Mouse (Mus musculus) embryo, embryonic 11.5 days (tissue): ENCODE results near the gene Klhl29.
A peak's percentile ranks its signal among the peaks of the same experiment; 100 is the strongest.

ENCODE experiments used
- DNase-seq: peaks from one replicate; pipeline ENCODE4 v3.0.0-alpha.2; 2012; ENCODE audit warnings: low read depth, low spot score

Klhl29 gene

GRCm38 (mm10) chr12:5222439-5223202, 152.9 kb downstream of the Klhl29 start:
- DNase-seq, result no peak

GRCm38 (mm10) chr12:5219913-5220575, 155.4 kb downstream of the Klhl29 start:
- DNase-seq, result no peak

- no peak for DNase-seq
These were observed 159.4 kb downstream of the Klhl29 start for GRCm38 (mm10) chr12:5215836-5216747.

GRCm38 (mm10) chr12:5214266-5214665, 161.2 kb downstream of the Klhl29 start:
- no peak for DNase-seq

GRCm38 (mm10) chr12:5213339-5214104, 162.0 kb downstream of the Klhl29 start:
- DNase-seq, result no peak

GRCm38 (mm10) chr12:5211884-5212283, 163.6 kb downstream of the Klhl29 start:
- DNase-seq, result no peak

- DNase-seq, result no peak
These were observed 164.7 kb downstream of the Klhl29 start for GRCm38 (mm10) chr12:5210786-5211185.

GRCm38 (mm10) chr12:5207941-5208905, 167.3 kb downstream of the Klhl29 start:
- DNase-seq, result no peak

- DNase-seq, result no peak
These were observed 168.3 kb downstream of the Klhl29 start for GRCm38 (mm10) chr12:5207172-5207571.

- DNase-seq, result no peak
These were observed 171.2 kb downstream of the Klhl29 start for GRCm38 (mm10) chr12:5204071-5204840.

- DNase-seq, result no peak
These were observed 172.1 kb downstream of the Klhl29 start for GRCm38 (mm10) chr12:5203385-5203784.

- no peak for DNase-seq
These were observed 177.2 kb downstream of the Klhl29 start for GRCm38 (mm10) chr12:5198254-5198653.

- DNase-seq, result no peak
These were observed 181.3 kb downstream of the Klhl29 start for GRCm38 (mm10) chr12:5194176-5194575.

GRCm38 (mm10) chr12:5192380-5192718, 183.1 kb downstream of the Klhl29 start:
- no peak for DNase-seq

GRCm38 (mm10) chr12:5191628-5192379, 183.7 kb downstream of the Klhl29 start:
- DNase-seq, result peak; percentile 34

- DNase-seq, result no peak
These were observed 184.3 kb downstream of the Klhl29 start for GRCm38 (mm10) chr12:5191206-5191605.

- DNase-seq, result no peak
These were observed 185.9 kb downstream of the Klhl29 start for GRCm38 (mm10) chr12:5189446-5190150.

GRCm38 (mm10) chr12:5188899-5189298, 186.6 kb downstream of the Klhl29 start:
- no peak for DNase-seq
